Mouse (Mus musculus) heart, postnatal 0 days (tissue): ENCODE measurements around the gene Rnf44.

ENCODE experiments used
- CTCF ChIP-seq: IDR thresholded peaks from 2 replicates; pipeline ENCODE4 v1.5.1; 2016; ENCODE audit warnings: antibody characterized with exemption, control low read depth, low read depth
- EP300 ChIP-seq: IDR thresholded peaks from 2 replicates; pipeline ENCODE4 v1.6.1; 2016; ENCODE audit warnings: antibody characterized with exemption, low read depth

GRCm38 (mm10) chr13:54687096-54687495 is 6.6 kb downstream of the Rnf44 start:
- TF ChIP-seq EP300: no peak; the same call in 1 of the 2 replicates
- no peak for TF ChIP-seq CTCF
